Mouse (Mus musculus) kidney, embryonic 14.5 days (tissue): Measurements from ENCODE around the gene Ifna2. TPM values are rescaled to one million over a fixed set of nuclear protein-coding genes. Genes with fewer than 3 reads are reported as not detected.
A peak's percentile ranks its signal among the peaks of the same experiment; 100 is the strongest.

Source experiments
- ATAC-seq: fragments of 200-750 bp; cut with Nextera tagmentation; 2 replicates; pipeline ENCODE4 v1.8.0; 2017; ENCODE audit warnings: moderate number of reproducible peaks, mild to moderate bottlenecking, moderate TSS enrichment, moderate library complexity; ENCODE audit not compliant: low FRiP score, low TSS enrichment
- H3K27ac ChIP-seq: fragments of 300-500 bp; sonication (generic); 2 replicates; pipeline ENCODE4 v1.5.1; 2014; ENCODE audit warnings: low read depth, mild to moderate bottlenecking, low read length, moderate library complexity, mixed read lengths
- H3K27me3 ChIP-seq: fragments of 300-500 bp; sonication (generic); 2 replicates; pipeline ENCODE4 v1.6.1; 2014; ENCODE audit warnings: mild to moderate bottlenecking, low read length; ENCODE audit not compliant: control insufficient read depth, insufficient read depth
- H3K36me3 ChIP-seq: fragments of 300-500 bp; sonication (generic); 2 replicates; pipeline ENCODE4 v1.6.1; 2014; ENCODE audit warnings: low read length, mixed read lengths; ENCODE audit not compliant: control insufficient read depth, insufficient read depth
- H3K4me1 ChIP-seq: fragments of 300-500 bp; sonication (generic); 2 replicates; pipeline ENCODE4 v1.6.1; 2014; ENCODE audit warnings: low read length, mixed read lengths; ENCODE audit not compliant: control insufficient read depth, insufficient read depth
- H3K4me2 ChIP-seq: fragments of 300-500 bp; sonication (generic); replicated peaks from 2 replicates; pipeline ENCODE4 v1.6.1; 2014; ENCODE audit warnings: low read depth, mild to moderate bottlenecking, low read length
- H3K4me3 ChIP-seq: fragments of 300-500 bp; sonication (generic); 2 replicates; pipeline ENCODE4 v1.5.1; 2014; ENCODE audit warnings: mild to moderate bottlenecking, low read length
- H3K9ac ChIP-seq: fragments of 300-500 bp; sonication (generic); 2 replicates; pipeline ENCODE4 v1.6.1; 2014; ENCODE audit warnings: low read depth, mild to moderate bottlenecking, low read length, moderate library complexity
- H3K9me3 ChIP-seq: fragments of 300-500 bp; sonication (generic); 2 replicates; pipeline ENCODE4 v1.6.1; 2016; ENCODE audit warnings: low read length; ENCODE audit not compliant: control insufficient read depth
- WGBS: fragments of 180-500 bp; shearing (Covaris S2); extraction: QIAGEN DNeasy Blood & Tissue Kit; methylation state at CpG from one replicate; pipeline ENCODE4 v1.1.7; 2014; 5-methylcytosine and 5-hydroxymethylcytosine counted together
- polyA plus RNA-seq: library from polyadenylated mRNA; unstranded; fragments of >200 nt; fragmentation: Nextera tagmentation; extraction: Ambion mirVana; gene quantifications from 2 replicates; pipeline ENCODE4 v1.2.1, GENCODE M21; 2014

Gene Ifna2
- polyA plus RNA-seq, 1 experiment from 2014 or later, result not detected

DNA sequence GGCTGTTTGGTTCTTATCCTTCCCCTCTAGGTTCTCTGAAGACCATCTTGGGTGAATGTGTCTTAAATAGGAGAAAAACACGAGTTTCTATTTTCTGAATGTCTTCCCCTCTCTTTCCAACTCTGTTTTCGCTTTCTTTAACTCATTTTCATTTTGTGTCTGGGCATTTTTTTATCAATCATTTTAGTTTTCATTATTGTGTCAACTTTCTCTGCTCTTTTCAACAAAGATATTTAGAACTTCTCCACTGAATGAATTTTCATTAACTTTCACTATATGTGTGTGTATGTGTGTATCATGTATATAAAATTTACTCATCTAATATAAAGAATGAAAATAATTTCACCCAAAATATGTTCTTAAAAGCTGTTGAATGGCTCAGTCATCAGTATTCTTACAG is 7.5 kb upstream of the Ifna2 start, which contains the start of gene Ifnab:
TSS of gene Ifnab (minus strand) at position 101 of the 400 bp plus-strand sequence.
- no peak within 1 kb of the TSS for H3K4me2 ChIP-seq
- WGBS, result 81% methylated on average over 2 of the region's 2 CpGs
- no peaks in the 10 kb centered on the region for H3K9me3 ChIP-seq
- no peaks in the 10 kb centered on the region for H3K27me3 ChIP-seq
- H3K36me3 ChIP-seq, result no peaks in the 10 kb centered on the region
- H3K9ac ChIP-seq, result no peak within 1 kb of the TSS
- no peak within 1 kb of the TSS for H3K27ac ChIP-seq
- ATAC-seq, result no peak
- H3K4me1 ChIP-seq, result no peaks in the 10 kb centered on the region
- no peak within 1 kb of the TSS for H3K4me3 ChIP-seq

DNA sequence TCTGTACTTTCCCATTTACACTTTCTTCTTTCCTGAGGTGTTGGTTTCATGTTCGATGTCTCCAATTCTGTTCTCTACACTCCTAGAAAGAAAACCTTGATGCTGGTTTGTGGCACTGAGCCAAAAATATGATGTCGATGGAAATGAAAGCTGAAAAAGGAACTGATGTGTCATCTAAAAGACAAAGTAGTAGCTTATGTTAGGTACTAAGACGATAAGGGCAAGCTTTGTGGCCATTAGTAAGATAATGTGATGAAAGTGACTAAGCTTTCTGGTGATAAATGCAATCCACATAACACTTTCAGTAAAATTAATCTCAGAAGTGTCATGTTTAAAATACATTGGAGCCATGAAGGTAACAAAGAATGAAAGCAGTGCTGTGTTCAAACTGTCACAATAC is 2.4 kb downstream of the Ifna2 start:
- no peaks in the 10 kb centered on the region for H3K27me3 ChIP-seq
- H3K36me3 ChIP-seq, result no peaks in the 10 kb centered on the region
- H3K4me1 ChIP-seq, result no peaks in the 10 kb centered on the region
- no peak overlapping the region for H3K4me2 ChIP-seq
- WGBS, result 76% methylated on average over 3 of the region's 3 CpGs
- no peak overlapping the region for H3K9ac ChIP-seq
- H3K27ac ChIP-seq, result no peak overlapping the region
- no peaks in the 10 kb centered on the region for H3K9me3 ChIP-seq
- ATAC-seq, result no peak
- H3K4me3 ChIP-seq, result no peak overlapping the region

DNA sequence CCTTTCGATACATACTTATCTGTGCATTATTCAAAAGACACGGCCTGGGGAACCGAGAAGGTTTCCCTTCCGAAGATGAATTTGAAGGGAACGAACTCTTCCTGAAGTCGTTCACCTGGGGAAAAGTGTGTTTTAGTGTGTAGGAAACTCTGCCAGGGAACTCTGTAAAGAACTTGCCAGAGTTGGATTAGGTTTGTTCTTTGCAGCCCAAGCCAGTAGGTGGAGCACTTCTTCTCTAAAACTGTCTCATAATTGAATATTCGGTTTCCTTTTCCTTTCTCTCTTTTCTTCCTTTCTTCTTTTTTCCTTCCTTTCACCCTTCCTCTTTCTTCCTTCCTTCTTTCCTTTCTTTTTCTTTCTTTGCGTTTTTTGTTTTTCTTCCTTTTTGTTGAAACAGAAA is 3.4 kb downstream of the Ifna2 start:
- Histone ChIP-seq H3K36me3 (no peaks in the 10 kb centered on the region), H3K4me1 (no peaks in the 10 kb centered on the region), H3K4me2 (no peak overlapping the region), H3K9me3 (no peaks in the 10 kb centered on the region), H3K27ac (no peak overlapping the region), H3K9ac (no peak overlapping the region), H3K27me3 (no peaks in the 10 kb centered on the region), H3K4me3 (no peak overlapping the region)
- ATAC-seq, result no peak
- WGBS, result 51% methylated on average over 8 of the region's 8 CpGs

DNA sequence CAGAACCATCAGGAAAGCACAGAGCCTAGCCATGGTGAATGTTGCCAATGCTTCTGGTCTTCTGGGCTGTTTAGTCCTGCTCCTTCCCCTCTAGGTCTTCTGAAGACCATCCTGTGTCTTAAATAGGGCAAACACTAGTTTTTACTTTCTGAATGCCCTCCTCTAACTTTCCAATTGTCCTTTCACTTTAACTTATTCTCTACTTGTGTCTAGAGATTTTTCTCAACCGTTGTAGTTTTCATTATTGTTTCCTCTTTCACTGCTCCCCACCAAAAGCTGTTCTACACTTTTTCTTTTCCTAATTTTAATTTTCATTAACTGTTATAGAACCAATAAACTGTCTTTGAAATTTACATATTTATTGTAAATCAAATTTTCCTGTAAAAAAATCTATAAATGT is 6.9 kb downstream of the Ifna2 start, which contains the start of gene Ifna16:
TSS of gene Ifna16 (minus strand) at position 101 of the 400 bp plus-strand sequence.
- WGBS, result 86% methylated on average over 1 of the region's 1 CpGs
- Histone ChIP-seq H3K4me2 (no peak within 1 kb of the TSS), H3K4me1 (no peaks in the 10 kb centered on the region), H3K9ac (no peak within 1 kb of the TSS), H3K27ac (no peak within 1 kb of the TSS), H3K36me3 (no peaks in the 10 kb centered on the region), H3K4me3 (no peak within 1 kb of the TSS), H3K27me3 (no peaks in the 10 kb centered on the region), H3K9me3 (no peaks in the 10 kb centered on the region)
- ATAC-seq, result no peak

DNA sequence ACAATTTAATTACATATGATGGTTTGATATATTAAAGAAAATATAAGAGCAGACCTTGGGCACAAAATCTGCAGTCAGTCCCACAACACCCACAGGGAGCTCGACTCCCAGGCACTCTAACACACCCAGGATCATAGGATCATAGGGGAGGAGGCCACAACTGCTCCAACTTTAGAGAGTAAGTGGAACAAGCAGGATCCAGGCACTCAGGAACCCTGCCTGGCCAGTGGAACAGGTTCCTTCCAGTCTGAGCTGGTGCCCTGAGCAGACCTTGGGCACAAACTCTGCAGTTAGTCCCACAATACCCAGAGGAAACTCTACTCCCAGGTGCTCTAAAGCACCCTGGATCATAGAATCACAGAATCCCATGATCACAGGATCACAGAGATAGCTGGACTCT is 28.3 kb downstream of the Ifna2 start:
- WGBS, result 50% methylated on average over 1 of the region's 1 CpGs
- Histone ChIP-seq H3K36me3 (no peaks in the 10 kb centered on the region), H3K4me2 (no peak overlapping the region), H3K27me3 (no peaks in the 10 kb centered on the region), H3K4me1 (no peaks in the 10 kb centered on the region), H3K27ac (no peak overlapping the region), H3K9ac (no peak overlapping the region), H3K9me3 (no peaks in the 10 kb centered on the region), H3K4me3 (no peak overlapping the region)
- no peak for ATAC-seq

DNA sequence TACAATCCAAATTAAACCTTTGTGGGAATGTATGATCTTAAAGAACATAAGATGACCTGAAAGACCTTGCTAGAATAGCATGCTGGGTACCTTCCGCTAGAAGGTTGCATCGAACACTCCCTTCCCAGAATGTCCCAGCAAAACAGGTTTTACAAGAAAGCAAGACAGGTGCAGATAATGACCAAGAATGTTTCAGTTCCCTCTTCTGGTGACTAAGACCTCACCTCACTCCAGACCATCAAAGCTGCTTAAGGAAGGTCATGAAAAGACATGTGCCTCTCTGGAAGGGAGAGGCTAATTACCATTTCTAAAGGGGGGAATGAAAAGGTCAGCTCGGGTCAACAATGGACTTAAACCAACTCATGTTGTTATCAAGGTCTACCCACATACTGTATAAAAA is 30.1 kb downstream of the Ifna2 start:
- ATAC-seq, result no peak
- 74% methylated on average over 3 of the region's 3 CpGs for whole genome bisulfite sequencing

DNA sequence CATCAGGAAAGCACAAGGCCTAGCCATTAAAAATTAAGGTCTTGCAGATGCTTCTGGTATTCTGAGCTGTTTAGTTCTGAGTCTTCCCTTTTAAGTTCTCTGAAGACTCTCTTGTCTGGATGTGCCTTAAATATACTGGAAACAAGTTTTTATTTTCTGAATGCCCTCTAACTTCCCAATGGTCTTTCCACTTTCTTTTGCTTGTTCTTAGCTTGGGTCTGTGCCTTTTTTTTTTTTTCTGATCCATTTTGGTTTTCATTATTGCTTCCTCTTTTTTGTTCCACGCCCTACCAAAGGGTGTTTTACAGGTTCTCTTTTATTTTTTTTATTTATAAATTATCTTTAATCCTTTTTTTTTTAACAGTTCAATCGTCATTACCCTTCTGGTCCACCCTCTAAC is 39.4 kb downstream of the Ifna2 start, which contains the start of gene Ifna13:
TSS of gene Ifna13 (minus strand) at position 101 of the 400 bp plus-strand sequence.
- Histone ChIP-seq H3K4me2 (no peak within 1 kb of the TSS), H3K27me3 (no peaks in the 10 kb centered on the region), H3K9me3 (no peaks in the 10 kb centered on the region), H3K27ac (no peak within 1 kb of the TSS), H3K4me3 (no peak within 1 kb of the TSS), H3K36me3 (no peaks in the 10 kb centered on the region), H3K4me1 (no peaks in the 10 kb centered on the region), H3K9ac (no peak within 1 kb of the TSS)
- no peak for ATAC-seq
- WGBS, result 62% methylated on average over 2 of the region's 2 CpGs

More for the DNA sequence above, 30.1 kb downstream of the Ifna2 start:
- no peaks in the 10 kb centered on the region for H3K36me3 ChIP-seq
- no peaks in the 10 kb centered on the region for H3K9me3 ChIP-seq
- H3K4me2 ChIP-seq, result no peak overlapping the region
- H3K27me3 ChIP-seq, result no peaks in the 10 kb centered on the region
- no peak overlapping the region for H3K4me3 ChIP-seq
- no peak overlapping the region for H3K9ac ChIP-seq
- H3K27ac ChIP-seq, result no peak overlapping the region
- H3K4me1 ChIP-seq, result no peaks in the 10 kb centered on the region

DNA sequence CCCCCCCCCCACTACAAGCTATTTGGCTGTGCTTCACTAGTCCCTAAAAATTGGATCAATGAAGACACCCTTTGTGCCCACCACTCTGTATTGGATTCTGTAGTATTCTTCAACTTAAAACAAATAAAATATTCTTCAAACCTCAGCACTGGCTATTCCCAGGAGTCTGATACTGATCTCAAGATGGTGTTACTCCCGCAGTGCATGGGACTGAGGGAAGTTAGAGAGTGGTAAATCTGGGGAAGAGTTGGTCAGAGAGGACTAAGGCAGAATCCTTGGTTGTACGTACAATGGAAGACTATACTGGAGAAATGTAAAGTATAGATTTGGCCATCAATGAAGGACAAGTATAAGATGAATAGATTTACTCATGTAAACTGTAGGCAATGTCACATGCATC is 41.2 kb downstream of the Ifna2 start:
- Histone ChIP-seq H3K36me3 (no peaks in the 10 kb centered on the region), H3K4me3 (no peak overlapping the region), H3K27me3 (no peaks in the 10 kb centered on the region), H3K27ac (no peak overlapping the region), H3K9ac (no peak overlapping the region), H3K9me3 (no peaks in the 10 kb centered on the region), H3K4me2 (no peak overlapping the region), H3K4me1 (no peaks in the 10 kb centered on the region)
- 25% methylated on average over 2 of the region's 2 CpGs for WGBS
- no peak for ATAC-seq

DNA sequence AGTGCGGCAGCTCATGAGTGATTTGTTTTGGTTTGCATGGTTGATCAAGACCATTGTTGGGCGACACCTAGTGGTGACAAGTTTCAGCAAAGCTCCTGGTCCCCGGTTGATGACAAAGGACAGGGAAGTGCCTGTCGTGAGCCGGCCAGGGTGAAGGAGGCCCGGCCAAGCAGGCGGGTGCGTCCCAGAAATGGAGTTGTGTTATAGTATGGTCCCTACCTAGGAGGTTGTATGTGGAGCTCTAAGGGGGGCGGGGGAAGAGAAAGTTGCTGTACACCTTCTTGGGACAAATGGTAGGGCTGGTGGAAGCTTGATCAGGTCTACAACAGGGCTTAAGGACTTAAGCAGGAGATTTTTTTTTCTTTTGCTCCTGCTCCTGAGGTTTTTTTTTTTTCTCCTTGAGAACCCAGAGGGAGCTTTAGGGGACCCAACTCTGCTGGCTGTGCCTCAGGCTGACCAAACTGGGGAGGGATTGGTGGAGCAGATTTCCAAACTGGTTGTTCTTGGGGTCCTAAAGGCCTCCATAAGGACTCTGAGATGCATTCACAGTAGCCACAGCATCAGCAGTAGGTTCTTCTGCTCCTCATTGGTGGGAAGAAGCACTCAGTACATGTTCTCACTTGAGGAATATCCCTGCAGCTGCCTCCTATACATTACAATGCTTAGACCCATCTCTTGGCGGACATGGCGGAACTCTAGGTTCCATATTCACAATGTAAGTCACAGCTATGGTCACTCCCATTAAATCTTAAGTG is 42.5 kb downstream of the Ifna2 start:
- H3K36me3 ChIP-seq, result no peaks in the 10 kb centered on the region
- H3K4me3 ChIP-seq, result peak overlapping the region; percentile 26; the same call in 1 of the 2 replicates
- peak overlapping the region; percentile 33 for H3K4me2 ChIP-seq
- no peaks in the 10 kb centered on the region for H3K9me3 ChIP-seq
- ATAC-seq, result peak; percentile 92
- no peaks in the 10 kb centered on the region for H3K4me1 ChIP-seq
- H3K27ac ChIP-seq, result no peak overlapping the region
- WGBS, result 12% methylated on average over 11 of the region's 11 CpGs
- peak overlapping the region; percentile 42; the same call in 1 of the 2 replicates for H3K9ac ChIP-seq
- H3K27me3 ChIP-seq, result no peaks in the 10 kb centered on the region
